Mouse (Mus musculus) limb, embryonic 10.5 days (tissue): Measurements from ENCODE around the gene Ttc30b. TPM values are rescaled to one million over a fixed set of nuclear protein-coding genes. Genes with fewer than 3 reads are reported as not detected.

Experiments
- polyA plus RNA-seq: library from polyadenylated mRNA; unstranded; fragments of >200 nt; fragmentation: Nextera tagmentation; extraction: Ambion mirVana; gene quantifications from 2 replicates; pipeline ENCODE4 v1.2.1, GENCODE M21; 2016

Gene Ttc30b
- polyA plus RNA-seq, 1 experiment from 2014 or later: 6.0 TPM

Other genes starting within 250 kb of the Ttc30b start
- 33.8 and 37.2 TPM in 2 replicates for gene Nfe2l2, start 233.9 kb downstream of the Ttc30b start, polyA plus RNA-seq
- gene Agps, start 106.4 kb downstream of the Ttc30b start, polyA plus RNA-seq: 44.5 and 46.6 TPM in 2 replicates
- 0.11 and 0.85 TPM in 2 replicates for gene Ttc30a2, start 39.6 kb upstream of the Ttc30b start, polyA plus RNA-seq
- gene Ttc30a1, start 43.4 kb upstream of the Ttc30b start, polyA plus RNA-seq: 10.1 and 10.2 TPM in 2 replicates